Mouse (Mus musculus) liver, adult (tissue): ENCODE results near the gene Hist1h2ad.

Source experiments
- GATA4 ChIP-seq: IDR thresholded peaks from 2 replicates; pipeline ENCODE4 v1.6.1; 2014; ENCODE audit warnings: mild to moderate bottlenecking, low read length; ENCODE audit not compliant: insufficient replicate concordance

Gene Hist1h2ad

GRCm38 (mm10) chr13:23577835-23578234 is 3.7 kb downstream of the Hist1h2ad start:
- TF ChIP-seq GATA4, result no peak

- TF ChIP-seq GATA4, result no peak
Observed at GRCm38 (mm10) chr13:23581408-23582218, 7.4 kb downstream of the Hist1h2ad start, which contains the start of gene Hist1h4d. Hist1h4d (plus strand) TSS chr13:23581598.

GRCm38 (mm10) chr13:23582219-23583056 is 8.3 kb downstream of the Hist1h2ad start:
- TF ChIP-seq GATA4, result no peak

GRCm38 (mm10) chr13:23583387-23584068 is 9.3 kb downstream of the Hist1h2ad start:
- no peak for TF ChIP-seq GATA4

GRCm38 (mm10) chr13:23584331-23584730 is 10.2 kb downstream of the Hist1h2ad start:
- TF ChIP-seq GATA4, result no peak

- no peak for TF ChIP-seq GATA4
Observed at GRCm38 (mm10) chr13:23585029-23585441, 10.9 kb downstream of the Hist1h2ad start.

- TF ChIP-seq GATA4, result no peak
Observed at GRCm38 (mm10) chr13:23586099-23586939, 12.1 kb downstream of the Hist1h2ad start.

GRCm38 (mm10) chr13:23586940-23587225 is 12.7 kb downstream of the Hist1h2ad start:
- TF ChIP-seq GATA4, result no peak

GRCm38 (mm10) chr13:23591206-23591605 is 17.0 kb downstream of the Hist1h2ad start:
- no peak for TF ChIP-seq GATA4

GRCm38 (mm10) chr13:23592614-23593013 is 18.4 kb downstream of the Hist1h2ad start:
- no peak for TF ChIP-seq GATA4

GRCm38 (mm10) chr13:23593051-23593770 is 19.0 kb downstream of the Hist1h2ad start:
- no peak for TF ChIP-seq GATA4

GRCm38 (mm10) chr13:23595185-23595584 is 21.0 kb downstream of the Hist1h2ad start:
- no peak for TF ChIP-seq GATA4

GRCm38 (mm10) chr13:23595622-23596372 is 21.6 kb downstream of the Hist1h2ad start:
- TF ChIP-seq GATA4, result no peak

GRCm38 (mm10) chr13:23597957-23598356 is 23.8 kb downstream of the Hist1h2ad start:
- no peak for TF ChIP-seq GATA4

GRCm38 (mm10) chr13:23603182-23603699 is 29.1 kb downstream of the Hist1h2ad start:
- TF ChIP-seq GATA4, result no peak
